Mouse (Mus musculus) ZHBTc4 (cell line): Measurements from ENCODE around the gene Olfr1320.
"Not testable (repeated sequence)": the region's sequence is repeated elsewhere in the genome, so short reads cannot be mapped to it uniquely, and the experiment has no call there.

Source experiments
- DNase-seq: peaks from one replicate; pipeline ENCODE4 v3.0.0-alpha.2; 2011; ENCODE audit warnings: low read depth, low spot score

The Olfr1320 gene

DNA sequence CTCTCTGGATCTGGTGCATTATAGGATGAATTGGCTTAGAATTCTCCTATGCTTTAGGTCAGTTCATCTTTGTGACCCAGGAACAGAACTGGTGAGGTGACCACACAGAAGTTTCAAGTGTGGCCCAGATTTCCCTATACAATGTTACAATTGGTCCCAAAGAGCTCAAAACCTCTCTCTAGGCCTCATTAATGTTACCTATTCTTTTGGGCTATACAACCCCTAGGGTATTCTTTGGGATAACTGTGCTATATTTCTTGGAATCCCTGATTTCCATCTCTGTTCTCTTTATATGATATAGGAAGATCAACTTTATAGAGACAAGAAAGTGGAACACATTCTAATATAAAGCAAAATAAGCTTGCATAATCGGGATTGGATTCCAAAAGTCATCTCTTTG, at the start of gene Olfr1320:
Gene Olfr1320, plus strand, starts transcription at position 301 of the 400 bp plus-strand sequence.
- DNase-seq = no peak

DNA sequence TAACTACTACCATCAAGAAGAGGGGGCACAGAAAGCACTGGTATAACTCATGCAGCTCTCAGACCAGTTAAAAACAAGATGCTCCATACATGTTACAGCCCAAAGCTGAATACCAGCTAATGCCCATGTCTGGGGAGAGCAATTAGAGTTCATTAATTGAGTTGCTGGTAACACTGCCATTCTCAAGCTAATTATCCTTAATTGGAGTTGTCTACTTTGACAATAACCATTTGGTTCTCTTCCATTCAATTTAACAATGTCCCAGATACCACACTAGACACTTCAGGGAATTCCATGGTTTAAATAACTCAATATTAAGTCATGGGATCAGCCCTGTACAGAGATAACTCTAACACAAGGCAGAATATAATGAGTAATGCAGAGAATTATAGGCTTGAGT, 44.6 kb upstream of the Olfr1320 start:
- no peak for DNase-seq

DNA sequence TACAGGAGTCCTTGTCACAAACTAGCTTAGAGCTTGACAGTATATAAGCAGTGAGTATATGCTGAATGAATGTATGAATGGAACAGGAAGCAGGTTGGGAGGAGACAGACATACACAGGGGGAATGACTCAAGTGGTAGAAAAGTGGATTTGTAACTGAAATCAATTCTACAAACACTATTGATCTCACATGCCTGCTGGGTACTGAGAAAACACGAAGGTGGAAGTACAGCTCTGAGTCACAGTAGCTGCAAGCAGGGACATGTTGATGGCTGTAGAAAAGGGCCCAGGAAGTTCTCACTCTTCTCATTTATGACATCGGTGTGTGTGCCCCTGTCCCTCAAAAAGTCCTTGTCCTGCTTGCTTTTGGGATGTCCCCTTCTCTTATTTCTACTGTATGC, 40.9 kb upstream of the Olfr1320 start:
- DNase-seq = no peak

DNA sequence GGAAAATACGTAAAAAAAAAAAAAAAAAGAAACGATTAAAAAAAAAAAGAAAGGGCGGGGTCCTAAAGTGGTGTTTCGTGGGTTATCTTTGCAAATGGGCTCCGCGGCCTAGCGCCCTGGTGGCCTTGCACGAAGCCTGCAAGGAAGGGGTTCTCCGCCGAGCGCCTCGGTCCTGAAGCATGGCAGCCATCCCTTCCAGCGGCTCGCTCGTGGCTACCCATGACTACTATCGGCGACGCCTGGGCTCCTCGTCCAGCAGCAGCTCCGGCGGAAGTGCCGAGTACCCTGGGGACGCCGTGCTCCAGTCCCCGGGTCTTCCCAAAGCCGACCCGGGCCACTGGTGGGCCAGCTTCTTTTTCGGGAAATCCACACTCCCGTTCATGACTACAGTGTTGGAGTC, 11.4 kb upstream of the Olfr1320 start:
- DNase-seq = not testable (repeated sequence)
